Mouse (Mus musculus) layer of hippocampus, postnatal 10 days (tissue): Measurements from ENCODE around the gene Galnt13. TPM values are rescaled to one million over a fixed set of nuclear protein-coding genes. Genes with fewer than 3 reads are reported as not detected.
A peak's percentile ranks its signal among the peaks of the same experiment; 100 is the strongest.
"Not testable (repeated sequence)": the region's sequence is repeated elsewhere in the genome, so short reads cannot be mapped to it uniquely, and the experiment has no call there.

ENCODE experiments used
- DNase-seq, 2 experiments: peaks; one replicate each; pipeline ENCODE4 v3.0.0; 2021; ENCODE audit warnings: low spot score in 2 of 2
- long read RNA-seq: library from polyadenylated mRNA; stranded (forward); transcript quantifications from one replicate; pipeline ENCODE4 v2.0.0, GENCODE M21; 2023
- total RNA-seq, 2 experiments: library from RNA; stranded (reverse); gene quantifications; 2 replicates each; pipeline ENCODE4 v1.2.3; 2021

Galnt13 gene
- 10 to 100 TPM; 18.9 to 25.4 TPM for total RNA-seq
- long read RNA-seq, partial matches to known transcripts, result 0 of 1 reads
- long read RNA-seq, other reads (novel, unspliced or antisense), result 1 of 1 reads

- peak; percentile 66 to 78 for DNase-seq
These were observed at the start of gene Galnt13 for GRCm38 (mm10) chr2:54435937-54436735. Galnt13 (plus strand) TSS chr2:54436317.

GRCm38 (mm10) chr2:54431060-54431459 is 5.1 kb upstream of the Galnt13 start:
- no peak for DNase-seq

GRCm38 (mm10) chr2:54435380-54435779 is 737 bp upstream of the Galnt13 start:
- DNase-seq, result no peak

- DNase-seq, result peak; percentile 48 to 62
These were observed 801 bp downstream of the Galnt13 start for GRCm38 (mm10) chr2:54436736-54437500.

- DNase-seq, result peak; percentile 9 to 21
These were observed 1.3 kb downstream of the Galnt13 start for GRCm38 (mm10) chr2:54437501-54437830.

- DNase-seq, result no peak
These were observed 6.8 kb downstream of the Galnt13 start for GRCm38 (mm10) chr2:54442734-54443500.

GRCm38 (mm10) chr2:54483426-54483825 is 47.3 kb downstream of the Galnt13 start:
- no peak for DNase-seq

GRCm38 (mm10) chr2:54522989-54523388 is 86.9 kb downstream of the Galnt13 start:
- DNase-seq, result no peak

- no peak for DNase-seq
These were observed 91.0 kb downstream of the Galnt13 start for GRCm38 (mm10) chr2:54527073-54527472.

GRCm38 (mm10) chr2:54558357-54559153 is 122.4 kb downstream of the Galnt13 start:
- no peak for DNase-seq

- no peak for DNase-seq
These were observed 129.0 kb downstream of the Galnt13 start for GRCm38 (mm10) chr2:54565068-54565467.

GRCm38 (mm10) chr2:54567186-54567585 is 131.1 kb downstream of the Galnt13 start:
- no peak for DNase-seq

GRCm38 (mm10) chr2:54567632-54568031 is 131.5 kb downstream of the Galnt13 start:
- no peak for DNase-seq

GRCm38 (mm10) chr2:54713817-54714216 is 277.7 kb downstream of the Galnt13 start:
- DNase-seq, result not testable (repeated sequence)

- DNase-seq, result no peak
These were observed 315.1 kb downstream of the Galnt13 start for GRCm38 (mm10) chr2:54751232-54751631.

- DNase-seq, result no peak
These were observed 323.7 kb downstream of the Galnt13 start for GRCm38 (mm10) chr2:54759781-54760180.

GRCm38 (mm10) chr2:54778790-54779273 is 342.7 kb downstream of the Galnt13 start:
- no peak for DNase-seq

GRCm38 (mm10) chr2:54813670-54814256 is 377.6 kb downstream of the Galnt13 start:
- no peak for DNase-seq

GRCm38 (mm10) chr2:54841245-54841644 is 405.1 kb downstream of the Galnt13 start:
- no peak for DNase-seq
